ENCODE assay signal across 28 mouse cellular contexts in genomic region chr10:23060694-23061060, GRCm38 (mm10).
DNase-seq lines count a peak whose midpoint lies in the region; ATAC-seq and TF ChIP-seq lines count a peak whose summit lies in the region.
"Had no signal": no experiment of that assay in that cellular context is flagged by ENCODE, and none has a peak within 500 bp of the region (broad histone marks: within the 10 kb centered on the region; RNA-seq: fewer than 3 reads in every experiment).

No protein-coding gene starts in this region.

- 68% methylated on average over 3 of the region's 3 CpGs for WGBS in intestine, embryonic 14.5 days
- WGBS in intestine, postnatal 0 days = 63% methylated on average over 3 of the region's 3 CpGs
- WGBS in lung, embryonic 14.5 days = 31% methylated on average over 3 of the region's 3 CpGs
- WGBS in embryonic facial prominence, embryonic 14.5 days = 49% methylated on average over 3 of the region's 3 CpGs
- WGBS in stomach, embryonic 15.5 days = 50% methylated on average over 3 of the region's 3 CpGs
- WGBS in neural tube, embryonic 15.5 days = 84% methylated on average over 3 of the region's 3 CpGs

- peak overlapping the region; percentile 75 for H3K27ac ChIP-seq in intestine, embryonic 14.5 days (ENCODE audit: low read depth)
- H3K27ac ChIP-seq in intestine, postnatal 0 days (ENCODE audit: low read depth, low read length) = no peak overlapping the region
- H3K27ac ChIP-seq in lung, embryonic 14.5 days (ENCODE audit: low read depth) = peak overlapping the region; percentile 81
- peak overlapping the region; percentile 2; the same call in 1 of the 2 replicates for H3K27ac ChIP-seq in embryonic facial prominence, embryonic 14.5 days (replicated peaks; ENCODE audit: low read depth, low read length)
- peak overlapping the region; percentile 73 for H3K27ac ChIP-seq in stomach, embryonic 15.5 days
- H3K27ac ChIP-seq in neural tube, embryonic 15.5 days (replicated peaks) = no peak overlapping the region
- H3K27ac ChIP-seq: forebrain, embryonic 10.5 days; hindbrain, embryonic 13.5 days; limb, embryonic 12.5 days; liver, embryonic 12.5 days had no signal

- no peaks in the 10 kb centered on the region for H3K36me3 ChIP-seq in intestine, embryonic 14.5 days (ENCODE audit: control insufficient read depth, insufficient read depth, low read length)
- no peaks in the 10 kb centered on the region for H3K36me3 ChIP-seq in intestine, postnatal 0 days (ENCODE audit: control insufficient read depth, insufficient read depth)
- H3K36me3 ChIP-seq in lung, embryonic 14.5 days (ENCODE audit: insufficient read depth) = no peaks in the 10 kb centered on the region
- no peaks in the 10 kb centered on the region for H3K36me3 ChIP-seq in embryonic facial prominence, embryonic 14.5 days (ENCODE audit: control insufficient read depth, insufficient read depth, low read length)
- H3K36me3 ChIP-seq in stomach, embryonic 15.5 days = no peaks in the 10 kb centered on the region
- H3K36me3 ChIP-seq in neural tube, embryonic 15.5 days = no peaks in the 10 kb centered on the region
- H3K36me3 ChIP-seq: forebrain, embryonic 10.5 days; heart, embryonic 12.5 days; hindbrain, embryonic 13.5 days; limb, embryonic 12.5 days; liver, embryonic 12.5 days had no signal

- no peaks in the 10 kb centered on the region for H3K9me3 ChIP-seq in intestine, embryonic 14.5 days (ENCODE audit: control insufficient read depth, low read length)
- H3K9me3 ChIP-seq in intestine, postnatal 0 days (ENCODE audit: control insufficient read depth) = no peaks in the 10 kb centered on the region
- H3K9me3 ChIP-seq in lung, embryonic 14.5 days (ENCODE audit: low read depth, low read length) = no peaks in the 10 kb centered on the region
- no peaks in the 10 kb centered on the region for H3K9me3 ChIP-seq in embryonic facial prominence, embryonic 14.5 days (ENCODE audit: control insufficient read depth, low read length)
- no peaks in the 10 kb centered on the region for H3K9me3 ChIP-seq in stomach, embryonic 15.5 days
- H3K9me3 ChIP-seq in neural tube, embryonic 15.5 days (replicated peaks) = no peaks in the 10 kb centered on the region
- H3K9me3 ChIP-seq: forebrain, embryonic 10.5 days; heart, embryonic 12.5 days; hindbrain, embryonic 13.5 days; limb, embryonic 12.5 days; liver, embryonic 12.5 days had no signal

- no peak for DNase-seq in intestine, embryonic 14.5 days (ENCODE audit: low spot score)
- no peak for DNase-seq in lung, embryonic 14.5 days
- no peak for DNase-seq in lung, postnatal 25 days (ENCODE audit: low spot score)
- no peak for DNase-seq in embryonic facial prominence, embryonic 14.5 days (ENCODE audit: low spot score)
- DNase-seq: adrenal gland, postnatal 25 days; cerebellum, adult 8-10 months; cerebellum, postnatal 36 days; embryo, embryonic 11 days; forebrain, postnatal 0 days; gastrocnemius, postnatal 25 days; heart, adult 18-20 months; kidney, postnatal 14 days; layer of hippocampus, postnatal 36 days; midbrain, embryonic 14.5 days; retina, postnatal 1 day; right cerebral cortex, postnatal 25 days; spleen, adult 18-20 months; thymus, adult 18-20 months; thymus, postnatal 36 days had no signal

- no peak overlapping the region for H3K9ac ChIP-seq in intestine, embryonic 14.5 days (ENCODE audit: low read length)
- H3K9ac ChIP-seq in intestine, postnatal 0 days (ENCODE audit: low read depth, low read length) = no peak overlapping the region
- no peak overlapping the region for H3K9ac ChIP-seq in lung, embryonic 14.5 days
- H3K9ac ChIP-seq in embryonic facial prominence, embryonic 14.5 days (ENCODE audit: low read depth, low read length) = no peak overlapping the region
- no peak overlapping the region for H3K9ac ChIP-seq in stomach, embryonic 15.5 days
- H3K9ac ChIP-seq in neural tube, embryonic 15.5 days (replicated peaks) = no peak overlapping the region
- H3K9ac ChIP-seq: forebrain, postnatal 0 days; heart, embryonic 12.5 days; hindbrain, embryonic 13.5 days; limb, embryonic 12.5 days; liver, embryonic 12.5 days had no signal

- H3K4me1 ChIP-seq in intestine, embryonic 14.5 days (replicated peaks; ENCODE audit: control insufficient read depth, insufficient read depth, low read length) = peaks cover 3% of the 10 kb centered on the region; the same call in 1 of the 2 replicates
- no peaks in the 10 kb centered on the region for H3K4me1 ChIP-seq in intestine, postnatal 0 days (replicated peaks; ENCODE audit: control insufficient read depth, insufficient read depth, low read length)
- peaks cover 18% of the 10 kb centered on the region; the same call in 1 of the 2 replicates for H3K4me1 ChIP-seq in lung, embryonic 14.5 days (ENCODE audit: insufficient read depth)
- peaks cover 5% of the 10 kb centered on the region for H3K4me1 ChIP-seq in embryonic facial prominence, embryonic 14.5 days (ENCODE audit: control insufficient read depth, insufficient read depth, low read length)
- no peaks in the 10 kb centered on the region; the same call in 1 of the 2 replicates for H3K4me1 ChIP-seq in stomach, embryonic 15.5 days
- no peaks in the 10 kb centered on the region for H3K4me1 ChIP-seq in neural tube, embryonic 15.5 days
- H3K4me1 ChIP-seq: hindbrain, embryonic 13.5 days; liver, embryonic 12.5 days had no signal

- no peaks in the 10 kb centered on the region for H3K27me3 ChIP-seq in intestine, embryonic 14.5 days (replicated peaks; ENCODE audit: control insufficient read depth, insufficient read depth, low read length)
- H3K27me3 ChIP-seq in intestine, postnatal 0 days (replicated peaks; ENCODE audit: control insufficient read depth, insufficient read depth, low read length) = no peaks in the 10 kb centered on the region
- no peaks in the 10 kb centered on the region for H3K27me3 ChIP-seq in lung, embryonic 14.5 days (ENCODE audit: insufficient read depth, low read length)
- no peaks in the 10 kb centered on the region for H3K27me3 ChIP-seq in embryonic facial prominence, embryonic 14.5 days (replicated peaks; ENCODE audit: control insufficient read depth, insufficient read depth, low read length)
- H3K27me3 ChIP-seq in stomach, embryonic 15.5 days (replicated peaks) = no peaks in the 10 kb centered on the region
- no peaks in the 10 kb centered on the region for H3K27me3 ChIP-seq in neural tube, embryonic 15.5 days (replicated peaks)
- H3K27me3 ChIP-seq: heart, embryonic 12.5 days; hindbrain, embryonic 13.5 days; limb, embryonic 12.5 days; liver, embryonic 12.5 days had no signal

- ATAC-seq in intestine, embryonic 14.5 days (replicated peaks; ENCODE audit: low FRiP score, low TSS enrichment, low read depth) = no peak
- no peak for ATAC-seq in intestine, postnatal 0 days
- peak; percentile 48 for ATAC-seq in lung, embryonic 14.5 days (ENCODE audit: insufficient read depth)
- no peak for ATAC-seq in embryonic facial prominence, embryonic 14.5 days (ENCODE audit: low read depth)
- ATAC-seq in stomach, embryonic 15.5 days (ENCODE audit: insufficient read depth, low FRiP score, low read depth) = no peak
- no peak for ATAC-seq in neural tube, embryonic 15.5 days (ENCODE audit: low FRiP score)
- ATAC-seq: CD4-positive, CD25-positive, alpha-beta regulatory T cell, adult 4 months; forebrain, postnatal 0 days; liver, embryonic 12.5 days had no signal

- H3K4me3 ChIP-seq in intestine, embryonic 14.5 days (ENCODE audit: low read depth, low read length) = no peak overlapping the region
- no peak overlapping the region for H3K4me3 ChIP-seq in intestine, postnatal 0 days (ENCODE audit: low read depth, low read length)
- no peak overlapping the region for H3K4me3 ChIP-seq in lung, embryonic 14.5 days (ENCODE audit: low read depth, low read length)
- no peak overlapping the region for H3K4me3 ChIP-seq in embryonic facial prominence, embryonic 14.5 days (ENCODE audit: low read depth, low read length)
- no peak overlapping the region for H3K4me3 ChIP-seq in stomach, embryonic 15.5 days (replicated peaks)
- no peak overlapping the region for H3K4me3 ChIP-seq in neural tube, embryonic 15.5 days (replicated peaks)
- H3K4me3 ChIP-seq: forebrain, embryonic 10.5 days; heart, embryonic 12.5 days; hindbrain, embryonic 13.5 days; limb, embryonic 12.5 days; liver, embryonic 12.5 days had no signal

- no peak overlapping the region for H3K4me2 ChIP-seq in intestine, embryonic 14.5 days (ENCODE audit: low read length)
- H3K4me2 ChIP-seq in intestine, postnatal 0 days (replicated peaks; ENCODE audit: low read depth) = no peak overlapping the region
- H3K4me2 ChIP-seq in lung, embryonic 14.5 days = peak overlapping the region; percentile 23; the same call in 1 of the 2 replicates
- H3K4me2 ChIP-seq in embryonic facial prominence, embryonic 14.5 days (ENCODE audit: low read depth, low read length) = no peak overlapping the region
- no peak overlapping the region for H3K4me2 ChIP-seq in stomach, embryonic 15.5 days
- H3K4me2 ChIP-seq in neural tube, embryonic 15.5 days = no peak overlapping the region
- H3K4me2 ChIP-seq: heart, embryonic 12.5 days; hindbrain, embryonic 13.5 days; limb, embryonic 12.5 days; liver, embryonic 12.5 days had no signal

- no peak for TF ChIP-seq CTCF in intestine, postnatal 0 days (IDR thresholded peaks at IDR 0.05; ENCODE audit: low read depth)
- TF ChIP-seq CTCF in lung, embryonic 14.5 days (IDR thresholded peaks at IDR 0.05; ENCODE audit: low read depth) = no peak

Comparison
In these comparisons a context has a peak if more than half of its experiments do, and no peak if none do; other contexts are left out.
1. H3K27ac ChIP-seq: peak in intestine, embryonic 14.5 days (single experiment), lung, embryonic 14.5 days (single experiment), embryonic facial prominence, embryonic 14.5 days (single experiment) and stomach, embryonic 15.5 days (single experiment); none in intestine, postnatal 0 days (single experiment) and neural tube, embryonic 15.5 days (single experiment).